Mouse (Mus musculus) neural tube, embryonic 13.5 days (tissue): ENCODE measurements around the gene Prr19. TPM values are rescaled to one million over a fixed set of nuclear protein-coding genes. Genes with fewer than 3 reads are reported as not detected.

ENCODE experiments used
- ATAC-seq: fragments of 200-750 bp; cut with Nextera tagmentation; 2 replicates; pipeline ENCODE4 v1.8.0; 2017; ENCODE audit warnings: low read depth, mild to moderate bottlenecking, moderate TSS enrichment, moderate library complexity
- H3K27ac ChIP-seq: fragments of 300-500 bp; sonication (generic); replicated peaks from 2 replicates; pipeline ENCODE4 v1.5.1; 2015; ENCODE audit warnings: moderate library complexity, mild to moderate bottlenecking, inconsistent platforms
- H3K27me3 ChIP-seq: fragments of 300-500 bp; sonication (generic); 2 replicates; pipeline ENCODE4 v1.6.1; 2015; ENCODE audit warnings: mild to moderate bottlenecking, inconsistent platforms
- H3K36me3 ChIP-seq: fragments of 300-500 bp; sonication (generic); 2 replicates; pipeline ENCODE4 v1.6.1; 2015; ENCODE audit warnings: mild to moderate bottlenecking, inconsistent platforms
- H3K4me1 ChIP-seq: fragments of 300-500 bp; sonication (generic); replicated peaks from 2 replicates; pipeline ENCODE4 v1.6.1; 2015; ENCODE audit warnings: inconsistent platforms
- H3K4me2 ChIP-seq: fragments of 300-500 bp; sonication (generic); 2 replicates; pipeline ENCODE4 v1.6.1; 2015; ENCODE audit warnings: inconsistent platforms, mild to moderate bottlenecking, moderate library complexity
- H3K4me3 ChIP-seq: fragments of 300-500 bp; sonication (generic); 2 replicates; pipeline ENCODE4 v1.5.1; 2015; ENCODE audit warnings: mild to moderate bottlenecking, inconsistent platforms
- H3K9ac ChIP-seq: fragments of 300-500 bp; sonication (generic); 2 replicates; pipeline ENCODE4 v1.6.1; 2015; ENCODE audit warnings: moderate library complexity, mild to moderate bottlenecking, inconsistent platforms
- H3K9me3 ChIP-seq: fragments of 300-500 bp; sonication (generic); 2 replicates; pipeline ENCODE4 v1.6.1; 2016; ENCODE audit warnings: inconsistent platforms
- WGBS: fragments of 180-500 bp; shearing (Covaris S2); methylation state at CpG from one replicate; pipeline ENCODE4 v1.1.7; 2015; 5-methylcytosine and 5-hydroxymethylcytosine counted together
- polyA plus RNA-seq: library from polyadenylated mRNA; unstranded; fragments of >200 nt; fragmentation: Nextera tagmentation; extraction: Ambion mirVana; gene quantifications from 2 replicates; pipeline ENCODE4 v1.2.1, GENCODE M21; 2015

Prr19 gene
- polyA plus RNA-seq, 1 experiment from 2014 or later = 2.1 TPM

- Histone ChIP-seq H3K27ac (no peak overlapping the region), H3K36me3 (no peaks in the 10 kb centered on the region), H3K4me3 (no peak overlapping the region), H3K27me3 (peaks cover 16% of the 10 kb centered on the region), H3K4me2 (no peak overlapping the region), H3K9ac (no peak overlapping the region), H3K4me1 (peaks cover 28% of the 10 kb centered on the region), H3K9me3 (no peaks in the 10 kb centered on the region)
- WGBS = 70% methylated on average over 9 of the region's 9 CpGs
- ATAC-seq = no peak
These were observed 1.9 kb downstream of the Prr19 start for GRCm38 (mm10) chr7:25303003-25303684.

DNA sequence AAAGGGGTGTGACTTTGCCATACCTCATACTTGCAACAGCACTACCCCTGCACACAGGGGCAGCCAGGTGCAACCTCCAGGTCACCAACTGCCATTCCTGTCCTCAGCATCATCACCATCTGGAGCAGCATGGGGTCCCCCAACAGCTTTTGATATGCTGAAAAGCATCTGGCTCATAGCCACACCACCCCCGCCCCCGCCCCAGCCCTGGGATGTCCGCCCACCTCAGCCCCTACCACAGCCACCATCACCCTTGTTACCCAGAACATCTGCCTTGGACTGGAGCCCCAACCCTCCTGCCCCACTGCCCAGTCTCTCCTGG, 2.4 kb downstream of the Prr19 start:
- 79% methylated on average over 3 of the region's 3 CpGs for WGBS
- Histone ChIP-seq H3K4me2 (no peak overlapping the region), H3K4me1 (peaks cover 23% of the 10 kb centered on the region), H3K9ac (no peak overlapping the region), H3K36me3 (peaks cover 1% of the 10 kb centered on the region; the same call in 1 of the 2 replicates), H3K4me3 (no peak overlapping the region), H3K27ac (no peak overlapping the region), H3K9me3 (no peaks in the 10 kb centered on the region), H3K27me3 (peaks cover 21% of the 10 kb centered on the region)
- no peak for ATAC-seq

GRCm38 (mm10) chr7:25305481-25305880, 4.3 kb downstream of the Prr19 start:
- 0% methylated on average over 2 of the region's 2 CpGs for WGBS

DNA sequence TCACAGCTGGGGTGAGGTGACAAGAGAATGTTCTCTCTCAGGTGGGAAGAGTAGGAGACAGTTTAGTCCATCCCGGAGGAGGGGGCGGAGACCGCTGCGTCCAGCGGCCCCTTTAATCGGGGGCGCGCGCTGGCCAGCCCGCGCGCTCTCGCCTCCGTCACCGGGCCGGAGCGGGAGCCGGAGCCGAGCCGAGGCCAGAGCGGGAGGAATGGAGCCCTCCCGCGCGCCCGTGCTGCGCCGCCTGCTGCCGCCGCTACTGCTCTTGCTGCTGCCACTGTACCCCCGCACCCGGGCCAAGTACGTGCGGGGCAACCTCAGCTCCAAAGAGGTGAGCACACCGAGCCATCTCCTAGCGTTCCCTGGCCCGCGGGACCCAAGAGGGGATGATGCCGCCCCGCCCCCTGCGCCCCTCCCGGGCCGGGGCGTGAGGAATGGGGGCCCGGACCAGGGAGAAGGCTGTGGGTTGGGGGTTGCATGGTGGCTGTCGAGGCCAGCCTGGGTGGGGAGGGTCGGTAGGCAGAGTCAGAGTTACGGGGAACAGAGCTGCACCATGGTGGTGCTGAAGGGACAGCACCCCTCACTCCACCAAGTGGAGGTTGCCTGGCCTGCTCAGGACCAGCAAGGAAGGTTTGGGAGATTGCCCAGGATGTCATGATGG, 4.9 kb downstream of the Prr19 start, which contains the start of gene Tmem145:
Tmem145 (plus strand) TSS at position 151 of the 658 bp plus-strand sequence.
- peak within 1 kb of the TSS; percentile 70 for H3K4me3 ChIP-seq
- peaks cover 27% of the 10 kb centered on the region for H3K27me3 ChIP-seq
- H3K27ac ChIP-seq = peak within 1 kb of the TSS; percentile 90
- no peaks in the 10 kb centered on the region for H3K9me3 ChIP-seq
- H3K36me3 ChIP-seq = peaks cover 5% of the 10 kb centered on the region; the same call in 1 of the 2 replicates
- peak within 1 kb of the TSS; percentile 84 for H3K4me2 ChIP-seq
- peak; percentile 85 for ATAC-seq
- peaks cover 22% of the 10 kb centered on the region for H3K4me1 ChIP-seq
- peak within 1 kb of the TSS; percentile 89 for H3K9ac ChIP-seq
- WGBS = 0% methylated on average over 44 of the region's 47 CpGs

More at GRCm38 (mm10) chr7:25305481-25305880, 4.3 kb downstream of the Prr19 start:
- Histone ChIP-seq H3K9me3 (no peaks in the 10 kb centered on the region), H3K4me1 (peaks cover 22% of the 10 kb centered on the region), H3K4me2 (peak overlapping the region; percentile 84), H3K9ac (peak overlapping the region; percentile 89), H3K36me3 (peaks cover 5% of the 10 kb centered on the region; the same call in 1 of the 2 replicates), H3K4me3 (peak overlapping the region; percentile 70), H3K27ac (peak overlapping the region; percentile 90), H3K27me3 (peaks cover 24% of the 10 kb centered on the region)
- ATAC-seq = peak; percentile 44; the same call in 1 of the 2 replicates

- peak overlapping the region; percentile 70 for H3K4me3 ChIP-seq
- H3K36me3 ChIP-seq = peaks cover 5% of the 10 kb centered on the region; the same call in 1 of the 2 replicates
- no peaks in the 10 kb centered on the region for H3K9me3 ChIP-seq
- peak overlapping the region; percentile 89 for H3K9ac ChIP-seq
- H3K27me3 ChIP-seq = peaks cover 32% of the 10 kb centered on the region
- peak overlapping the region; percentile 84 for H3K4me2 ChIP-seq
- ATAC-seq = no peak; the same call in 1 of the 2 replicates
- peaks cover 22% of the 10 kb centered on the region for H3K4me1 ChIP-seq
- peak overlapping the region; percentile 90 for H3K27ac ChIP-seq
- WGBS = 35% methylated on average over 2 of the region's 2 CpGs
These were observed 5.4 kb downstream of the Prr19 start for GRCm38 (mm10) chr7:25306614-25306996.

DNA sequence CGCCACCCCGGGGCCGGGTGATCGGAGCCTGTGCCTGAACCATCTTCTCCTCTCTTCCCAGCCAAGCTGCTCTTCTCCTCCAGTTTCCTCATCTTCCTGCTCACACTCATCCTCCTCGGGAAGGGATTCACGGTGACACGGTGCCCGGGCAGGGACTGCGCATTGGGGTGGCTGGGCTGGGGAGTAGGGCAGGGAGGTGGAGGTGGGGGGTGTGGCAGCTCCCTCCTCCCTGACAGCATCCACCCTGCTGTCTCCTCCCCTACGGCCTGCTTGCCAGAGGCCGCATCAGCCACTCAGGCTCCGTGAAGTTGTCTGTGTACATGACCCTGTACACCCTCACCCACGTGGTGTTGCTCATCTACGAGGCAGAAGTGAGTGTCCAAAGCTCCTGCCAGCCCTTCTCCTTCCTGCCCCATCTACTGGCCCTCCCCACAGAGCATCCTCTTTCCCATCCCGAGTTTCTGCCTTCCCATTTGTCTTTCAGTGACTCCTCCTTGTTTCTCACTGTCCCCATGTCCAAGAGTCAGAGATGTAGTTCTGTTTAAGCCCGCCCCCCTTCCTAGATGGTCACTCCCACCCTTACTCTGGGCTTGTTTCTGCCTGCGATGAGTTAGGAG, 7.6 kb downstream of the Prr19 start:
- H3K27me3 ChIP-seq = peaks cover 51% of the 10 kb centered on the region
- H3K9ac ChIP-seq = no peak overlapping the region
- H3K4me2 ChIP-seq = no peak overlapping the region
- no peak overlapping the region for H3K4me3 ChIP-seq
- ATAC-seq = no peak
- peaks cover 22% of the 10 kb centered on the region for H3K4me1 ChIP-seq
- no peaks in the 10 kb centered on the region for H3K9me3 ChIP-seq
- H3K27ac ChIP-seq = no peak overlapping the region
- 68% methylated on average over 17 of the region's 17 CpGs for WGBS
- H3K36me3 ChIP-seq = peaks cover 9% of the 10 kb centered on the region; the same call in 1 of the 2 replicates

DNA sequence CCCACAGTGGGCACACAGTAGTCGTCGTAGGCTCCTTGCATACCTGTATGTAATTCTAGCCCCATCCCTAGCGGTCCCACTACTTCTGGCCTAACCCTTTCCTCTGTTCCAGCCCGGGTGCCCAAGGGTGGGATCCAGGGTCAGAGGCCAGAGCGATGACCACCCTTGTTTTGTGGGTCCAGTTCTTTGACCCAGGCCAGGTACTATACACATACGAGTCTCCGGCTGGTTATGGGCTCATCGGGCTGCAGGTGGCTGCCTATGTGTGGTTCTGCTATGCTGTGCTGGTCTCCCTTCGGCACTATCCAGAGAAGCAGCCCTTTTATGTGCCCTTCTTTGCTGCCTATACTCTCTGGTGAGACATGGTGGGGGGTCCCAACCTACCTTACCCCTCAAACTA, 8.2 kb downstream of the Prr19 start:
- no peak overlapping the region for H3K9ac ChIP-seq
- peaks cover 9% of the 10 kb centered on the region; the same call in 1 of the 2 replicates for H3K36me3 ChIP-seq
- no peak overlapping the region for H3K27ac ChIP-seq
- no peak overlapping the region for H3K4me2 ChIP-seq
- ATAC-seq = no peak
- WGBS = 94% methylated on average over 9 of the region's 9 CpGs
- peaks cover 57% of the 10 kb centered on the region for H3K27me3 ChIP-seq
- H3K4me3 ChIP-seq = no peak overlapping the region
- H3K9me3 ChIP-seq = no peaks in the 10 kb centered on the region
- H3K4me1 ChIP-seq = peaks cover 23% of the 10 kb centered on the region

- 80% methylated on average over 11 of the region's 11 CpGs for WGBS
- H3K27me3 ChIP-seq = peaks cover 68% of the 10 kb centered on the region
- ATAC-seq = no peak
- no peak overlapping the region for H3K4me3 ChIP-seq
- H3K9me3 ChIP-seq = no peaks in the 10 kb centered on the region
- no peak overlapping the region for H3K4me2 ChIP-seq
- H3K27ac ChIP-seq = no peak overlapping the region
- no peak overlapping the region for H3K9ac ChIP-seq
- peaks cover 9% of the 10 kb centered on the region; the same call in 1 of the 2 replicates for H3K36me3 ChIP-seq
- peaks cover 31% of the 10 kb centered on the region for H3K4me1 ChIP-seq
These were observed 10.0 kb downstream of the Prr19 start for GRCm38 (mm10) chr7:25311193-25311592.

DNA sequence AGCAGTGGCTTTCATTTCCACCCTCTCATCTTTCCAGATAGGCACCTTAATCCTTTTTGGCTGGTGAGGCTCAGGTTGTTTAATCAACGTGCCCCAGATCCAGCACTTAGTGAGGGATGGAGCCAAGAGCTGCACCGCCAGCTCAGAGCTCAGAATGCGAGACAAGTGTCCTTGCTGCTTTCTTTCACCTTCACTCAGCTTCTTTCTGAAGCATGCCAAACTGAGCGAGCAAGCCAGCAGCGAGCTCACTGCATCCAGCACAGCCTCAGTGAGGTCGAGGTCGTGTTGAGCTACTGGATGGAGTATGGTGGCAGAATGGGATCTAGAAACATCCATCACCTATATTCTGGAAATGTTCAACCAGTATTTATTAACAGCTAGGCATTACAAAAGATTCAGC, 12.1 kb downstream of the Prr19 start:
- Histone ChIP-seq H3K9me3 (no peaks in the 10 kb centered on the region), H3K27me3 (peaks cover 53% of the 10 kb centered on the region), H3K27ac (no peak overlapping the region), H3K4me1 (peaks cover 32% of the 10 kb centered on the region), H3K4me3 (no peak overlapping the region), H3K9ac (no peak overlapping the region), H3K36me3 (peaks cover 9% of the 10 kb centered on the region; the same call in 1 of the 2 replicates), H3K4me2 (no peak overlapping the region)
- WGBS = 56% methylated on average over 7 of the region's 7 CpGs
- ATAC-seq = no peak

GRCm38 (mm10) chr7:25314606-25315305, 13.5 kb downstream of the Prr19 start:
- Histone ChIP-seq H3K27me3 (peaks cover 48% of the 10 kb centered on the region), H3K9ac (peak overlapping the region; percentile 65), H3K4me2 (peak overlapping the region; percentile 93), H3K9me3 (no peaks in the 10 kb centered on the region), H3K4me3 (peak overlapping the region; percentile 36), H3K27ac (no peak overlapping the region), H3K36me3 (peaks cover 4% of the 10 kb centered on the region; the same call in 1 of the 2 replicates), H3K4me1 (peaks cover 41% of the 10 kb centered on the region)
- ATAC-seq = no peak
- 4% methylated on average over 47 of the region's 51 CpGs for WGBS

- H3K27me3 ChIP-seq = peaks cover 48% of the 10 kb centered on the region
- no peak for ATAC-seq
- WGBS = under 1% methylated on average over 69 of the region's 69 CpGs
- peaks cover 41% of the 10 kb centered on the region for H3K4me1 ChIP-seq
- H3K9ac ChIP-seq = peak overlapping the region; percentile 65
- peak overlapping the region; percentile 93 for H3K4me2 ChIP-seq
- H3K4me3 ChIP-seq = peak overlapping the region; percentile 36
- no peaks in the 10 kb centered on the region for H3K9me3 ChIP-seq
- H3K36me3 ChIP-seq = peaks cover 4% of the 10 kb centered on the region; the same call in 1 of the 2 replicates
- H3K27ac ChIP-seq = peak overlapping the region; percentile 56
These were observed 14.3 kb downstream of the Prr19 start for GRCm38 (mm10) chr7:25315306-25316041.
